In the genomic region with DNA sequence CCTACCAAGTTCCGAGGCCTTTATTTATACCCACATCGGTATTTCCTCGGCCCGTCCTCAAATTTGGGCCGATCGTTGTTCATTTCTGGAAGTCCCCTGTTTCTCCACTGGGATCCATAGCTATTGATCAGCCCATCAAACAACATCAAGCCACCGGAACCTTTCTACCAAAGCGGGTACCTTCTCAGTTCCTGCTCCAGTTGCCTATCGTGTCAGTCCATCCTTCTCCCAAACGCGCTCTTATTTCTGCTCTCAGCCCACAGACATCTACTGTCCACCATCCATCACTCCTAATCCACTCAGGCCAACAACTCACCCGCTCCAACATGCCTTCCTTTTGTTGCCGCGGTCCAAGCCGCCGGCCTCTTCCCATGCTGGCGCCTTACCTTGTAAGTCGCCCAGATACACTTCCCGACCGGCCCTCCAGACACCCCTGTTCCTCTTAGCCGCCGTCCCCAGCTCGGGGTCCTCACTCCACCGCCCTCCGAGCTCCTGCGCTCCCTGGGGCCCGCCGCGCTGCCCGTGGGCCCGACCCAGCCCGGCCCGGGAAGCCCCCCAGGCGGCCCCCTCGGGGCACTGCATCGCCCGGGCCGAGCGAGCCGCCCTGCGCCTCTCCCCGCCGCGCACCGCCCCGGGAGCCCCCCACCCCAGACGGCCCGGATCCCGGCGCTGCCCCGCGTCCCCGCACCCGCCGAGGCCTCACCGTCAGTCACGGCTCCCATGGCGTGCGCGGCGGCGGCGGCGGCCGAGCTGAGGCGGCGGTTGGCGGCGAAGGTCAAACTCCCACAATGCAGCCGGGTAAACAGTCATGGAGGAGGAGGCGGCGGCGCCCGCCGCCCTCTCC, we compare ENCODE assay signal across 1 mouse cellular context.
A peak's percentile ranks its signal among the peaks of the same experiment; 100 is the strongest.
TF ChIP-seq lines count a peak whose summit lies in the region.

No protein-coding gene starts in this region.

TF ChIP-seq in MEL, 35 proteins besides CTCF, POLR2A, EP300 and RAD21 (continued from another document):
- TF ChIP-seq TCF12 (IDR thresholded peaks at IDR 0.05; ENCODE audit: low read depth, low read length) (no peak), JUND (IDR thresholded peaks at IDR 0.05; ENCODE audit: low read depth, low read length) (no peak), USF1 (IDR thresholded peaks at IDR 0.05; ENCODE audit: low read depth, low read length) (no peak), HCFC1 (IDR thresholded peaks at IDR 0.05; ENCODE audit: low read depth, low read length) (0 out of 2 replicates have a peak, but pooled peaks have one; percentile 25), ELF1 (IDR thresholded peaks at IDR 0.05; ENCODE audit: low read depth, low read length) (no peak), GATA1 (IDR thresholded peaks at IDR 0.05; ENCODE audit: low read depth, low read length) (no peak), ZMIZ1 (IDR thresholded peaks at IDR 0.05; ENCODE audit: low read depth, low read length) (no peak), CHD2 (IDR thresholded peaks at IDR 0.05; ENCODE audit: low read length) (no peak), POLR2AphosphoS2 (IDR thresholded peaks at IDR 0.05; ENCODE audit: low read length) (no peak), ZC3H11A (IDR thresholded peaks at IDR 0.05; ENCODE audit: low read depth, low read length) (no peak), MYC (IDR thresholded peaks at IDR 0.05; ENCODE audit: low read depth, low read length) (no peak), ZNF384 (IDR thresholded peaks at IDR 0.05; ENCODE audit: low read depth, low read length) (no peak), KAT2A (conservative IDR thresholded peaks at IDR 0.05; ENCODE audit: low read depth, low read length) (no peak; the same call in 1 of the 2 replicates), ZKSCAN1 (IDR thresholded peaks at IDR 0.05; ENCODE audit: low read depth, low read length) (no peak), RCOR1 (IDR thresholded peaks at IDR 0.05; ENCODE audit: low read depth, low read length) (no peak)
